ENCODE assay signal across 20 mouse cellular contexts in the genomic region with DNA sequence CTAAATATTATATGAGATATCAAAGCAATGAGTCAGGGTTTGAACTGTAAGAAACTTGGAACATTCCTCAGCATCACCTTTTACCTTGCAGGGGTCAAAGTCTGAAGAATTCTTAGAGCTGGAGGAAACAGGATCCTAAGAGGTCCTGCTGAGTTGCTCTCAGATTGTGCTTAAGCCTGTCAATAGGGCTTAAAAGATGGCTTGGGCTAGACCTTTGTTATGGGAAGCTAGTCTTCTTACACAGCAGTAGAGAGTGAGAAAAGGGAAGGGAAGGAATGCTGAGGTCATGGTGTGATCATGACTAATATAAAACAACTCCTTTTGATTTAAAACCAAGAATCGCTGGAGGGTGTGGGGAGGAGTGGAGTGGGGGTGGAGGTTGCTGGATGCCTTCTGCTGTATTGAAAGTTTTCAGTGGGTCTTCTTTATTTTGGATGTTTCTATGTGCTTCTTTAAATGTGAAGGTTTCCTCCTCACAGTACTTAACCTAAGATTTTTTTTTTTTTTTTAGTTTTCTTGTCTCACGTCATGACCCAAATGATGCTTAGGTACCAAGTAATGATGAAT.
DNase-seq lines count a peak whose midpoint lies in the region; TF ChIP-seq lines count a peak whose summit lies in the region.
"Had no signal": no experiment of that assay in that cellular context is flagged by ENCODE, and none has a peak within 500 bp of the region (broad histone marks: within the 10 kb centered on the region; RNA-seq: fewer than 3 reads in every experiment).

No protein-coding gene starts in this region.

- H3K4me3 ChIP-seq in kidney, adult 2 months (ENCODE audit: insufficient read depth, low read depth, low read length) = no peak overlapping the region
- H3K4me3 ChIP-seq in MEL (ENCODE audit: control insufficient read depth in 1 of 2, insufficient read depth in 1 of 2, low read depth in 2 of 2, low read length in 2 of 2) = no peak overlapping the region
- H3K4me3 ChIP-seq: embryonic facial prominence, embryonic 15.5 days; forebrain, embryonic 10.5 days; myocyte; neural tube, embryonic 15.5 days had no signal

- no peaks in the 10 kb centered on the region for H3K36me3 ChIP-seq in kidney, adult 2 months (ENCODE audit: control insufficient read depth, insufficient read depth, low read length)
- no peaks in the 10 kb centered on the region for H3K36me3 ChIP-seq in MEL (ENCODE audit: control insufficient read depth in 1 of 2, insufficient read depth in 2 of 2, low read length in 2 of 2)
- H3K36me3 ChIP-seq: embryonic facial prominence, embryonic 15.5 days; forebrain, embryonic 10.5 days; neural tube, embryonic 15.5 days had no signal

- H3K27me3 ChIP-seq in kidney, adult 2 months (replicated peaks; ENCODE audit: control insufficient read depth, insufficient read depth, low read length) = no peaks in the 10 kb centered on the region
- H3K27me3 ChIP-seq in MEL (ENCODE audit: control insufficient read depth in 1 of 2, insufficient read depth in 2 of 2, low read length in 2 of 2) = no peaks in the 10 kb centered on the region
- H3K27me3 ChIP-seq: embryonic facial prominence, embryonic 15.5 days; neural tube, embryonic 15.5 days had no signal

- no peaks in the 10 kb centered on the region for H3K79me2 ChIP-seq in MEL (ENCODE audit: control insufficient read depth, insufficient read depth, low read length, poor library complexity)

- H3K9me3 ChIP-seq in MEL (replicated peaks; ENCODE audit: insufficient read depth, low read length) = no peaks in the 10 kb centered on the region
- H3K9me3 ChIP-seq: embryonic facial prominence, embryonic 15.5 days; forebrain, embryonic 10.5 days; neural tube, embryonic 15.5 days had no signal

- no peaks in the 10 kb centered on the region for H3K4me1 ChIP-seq in kidney, adult 2 months (ENCODE audit: control insufficient read depth, insufficient read depth, low read length)
- H3K4me1 ChIP-seq in MEL (ENCODE audit: control insufficient read depth in 1 of 2, insufficient read depth in 2 of 2, low read length in 2 of 2) = no peaks in the 10 kb centered on the region; a peak in 1 of 4 replicates
- H3K4me1 ChIP-seq: embryonic facial prominence, embryonic 15.5 days; neural tube, embryonic 15.5 days had no signal

- TF ChIP-seq CTCF in kidney, adult 2 months (conservative IDR thresholded peaks at IDR 0.05; ENCODE audit: insufficient read depth, insufficient read length, low read depth, low read length) = no peak
- no peak for TF ChIP-seq CTCF in MEL (IDR thresholded peaks at IDR 0.05 in 2 of 3, conservative IDR thresholded peaks at IDR 0.05 in 1 of 3; ENCODE audit: control insufficient read depth in 1 of 3, insufficient read depth in 1 of 3, low read depth in 2 of 3, low read length in 3 of 3, poor library complexity in 1 of 3, severe bottlenecking in 1 of 3)

- 43% methylated on average over 2 of the region's 2 CpGs for WGBS in kidney, adult 2 months

- no peak for TF ChIP-seq RAD21 in MEL (IDR thresholded peaks at IDR 0.05; ENCODE audit: low read depth, low read length)

- DNase-seq in kidney, adult 2 months = peak; percentile 21
- DNase-seq in kidney, adult 8-10 months = no peak
- DNase-seq in 3134 (ENCODE audit: extremely low read depth, insufficient read length, low spot score) (peak; percentile 40), MEL (ENCODE audit: low read depth, low spot score) (peak; percentile 16)
- peak; percentile 13 for DNase-seq in embryo, embryonic 11 days
- DNase-seq in gastrocnemius, postnatal 4 days (ENCODE audit: low spot score in 2 of 2) = no peak
- DNase-seq in adrenal gland, adult 18-20 months (ENCODE audit: low spot score in 2 of 2) = no peak
- DNase-seq in cerebellum, postnatal 14 days = no peak
- DNase-seq: adrenal gland, postnatal 25 days; cerebellum, adult 18-20 months; gastrocnemius, postnatal 36 days; liver; lung, adult 18-20 months; lung, postnatal 36 days; midbrain, embryonic 14.5 days; thymus, postnatal 14 days had no signal

- no peak for TF ChIP-seq EP300 in MEL (IDR thresholded peaks at IDR 0.05; ENCODE audit: low read depth in 1 of 2, low read length in 2 of 2)

- no peak overlapping the region for H3K9ac ChIP-seq in MEL (ENCODE audit: control insufficient read depth, low read depth, low read length, poor library complexity, severe bottlenecking)
- H3K9ac ChIP-seq: embryonic facial prominence, embryonic 15.5 days; neural tube, embryonic 15.5 days had no signal

- peak overlapping the region; percentile 56 for H3K27ac ChIP-seq in kidney, adult 2 months (ENCODE audit: insufficient read depth, low read depth, low read length)
- no peak overlapping the region for H3K27ac ChIP-seq in MEL (ENCODE audit: control insufficient read depth, low read depth, low read length)
- H3K27ac ChIP-seq: embryonic facial prominence, embryonic 15.5 days; forebrain, embryonic 10.5 days; neural tube, embryonic 15.5 days had no signal

- TF ChIP-seq POLR2A in kidney, adult 2 months (IDR thresholded peaks at IDR 0.05; ENCODE audit: low read depth, low read length) = no peak
- no peak for TF ChIP-seq POLR2A in MEL (IDR thresholded peaks at IDR 0.05; ENCODE audit: control insufficient read depth in 1 of 2, insufficient read depth in 1 of 2, low read depth in 1 of 2, low read length in 2 of 2, poor library complexity in 1 of 2)

TF ChIP-seq in MEL, 35 proteins besides CTCF, POLR2A, EP300 and RAD21:
- TF ChIP-seq POLR2AphosphoS2 (IDR thresholded peaks at IDR 0.05; ENCODE audit: low read length) (no peak), ZKSCAN1 (IDR thresholded peaks at IDR 0.05; ENCODE audit: low read depth, low read length) (no peak), BHLHE40 (IDR thresholded peaks at IDR 0.05; ENCODE audit: borderline replicate concordance, low read depth, low read length) (no peak), ELF1 (IDR thresholded peaks at IDR 0.05; ENCODE audit: low read depth, low read length) (no peak), ZNF384 (IDR thresholded peaks at IDR 0.05; ENCODE audit: low read depth, low read length) (no peak), RCOR1 (IDR thresholded peaks at IDR 0.05; ENCODE audit: low read depth, low read length) (no peak), GATA1 (IDR thresholded peaks at IDR 0.05; ENCODE audit: low read depth, low read length) (no peak), NRF1 (IDR thresholded peaks at IDR 0.05; ENCODE audit: insufficient read depth, low read depth, low read length, poor library complexity, severe bottlenecking) (no peak), MYB (IDR thresholded peaks at IDR 0.05; ENCODE audit: low read depth, low read length) (no peak), E2F4 (IDR thresholded peaks at IDR 0.05; ENCODE audit: borderline replicate concordance, low read depth, low read length) (no peak), USF2 (IDR thresholded peaks at IDR 0.05; ENCODE audit: borderline replicate concordance in 1 of 2, insufficient read depth in 1 of 2, low read depth in 1 of 2, low read length in 2 of 2) (no peak), POLR2AphosphoS5 (IDR thresholded peaks at IDR 0.05; ENCODE audit: borderline replicate concordance, low read depth, low read length) (no peak), TBP (IDR thresholded peaks at IDR 0.05; ENCODE audit: low read depth, low read length) (no peak), USF1 (IDR thresholded peaks at IDR 0.05; ENCODE audit: low read depth, low read length) (no peak)

Comparison
In these comparisons a context has a peak if more than half of its experiments do, and no peak if none do; other contexts are left out.
1. DNase-seq: peak in kidney, adult 2 months (single experiment), 3134 (single experiment), MEL (single experiment) and embryo, embryonic 11 days (single experiment); none in kidney, adult 8-10 months (0 of 2), gastrocnemius, postnatal 4 days (0 of 2), adrenal gland, adult 18-20 months (0 of 2) and cerebellum, postnatal 14 days (0 of 2).